Mouse (Mus musculus) C3H10T1/2 (cell line): ENCODE measurements around the gene Spp1. TPM values are rescaled to one million over a fixed set of nuclear protein-coding genes. Genes with fewer than 3 reads are reported as not detected.

Experiments used
- polyA plus RNA-seq, 2 experiments: library from polyadenylated mRNA; unstranded; fragments of >200 nt; fragmentation: generic; extraction: Trizol; gene quantifications; one replicate each; pipeline ENCODE4 v1.2.1; 2012; ENCODE audit warnings: missing spikeins in 2 of 2

The Spp1 gene
- polyA plus RNA-seq: 100 to 1,000 TPM in 1 of 2 experiments, 10 to 100 TPM in 1; 31.9 to 186 TPM

DNA sequence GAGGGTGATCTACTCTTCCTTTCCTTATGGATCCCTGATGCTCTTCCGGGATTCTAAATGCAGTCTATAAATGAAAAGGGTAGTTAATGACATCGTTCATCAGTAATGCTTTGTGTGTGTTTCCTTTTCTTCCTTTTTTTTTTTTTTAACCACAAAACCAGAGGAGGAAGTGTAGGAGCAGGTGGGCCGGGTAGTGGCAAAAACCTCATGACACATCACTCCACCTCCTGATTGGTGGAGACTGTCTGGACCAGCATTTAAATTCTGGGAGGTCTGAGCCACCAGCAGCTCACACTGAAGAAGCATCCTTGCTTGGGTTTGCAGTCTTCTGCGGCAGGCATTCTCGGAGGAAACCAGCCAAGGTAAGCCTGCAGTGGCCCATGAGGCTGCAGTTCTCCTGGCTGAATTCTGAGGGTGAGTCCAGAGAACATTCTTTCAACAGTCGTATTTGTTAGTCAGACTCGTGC is at the start of gene Spp1:
Gene Spp1 (plus strand): TSS at position 284 of the 467 bp plus-strand sequence.

GRCm38 (mm10) chr5:104458832-104459705 is 24.2 kb downstream of the Spp1 start, which contains the start of gene Pkd2:
Gene Pkd2 (plus strand): TSS chr5:104459450.

Other genes starting within 250 kb of the Spp1 start
- gene Dmp1, start 232.5 kb upstream of the Spp1 start, polyA plus RNA-seq: 1 to 10 TPM in 1 of 2 experiments, under 1 TPM in 1; 0.04 to 1.8 TPM
- not detected for gene Ibsp, start 135.9 kb upstream of the Spp1 start, polyA plus RNA-seq
- gene Mepe, start 109.8 kb upstream of the Spp1 start, polyA plus RNA-seq: not detected
- gene Pkd2, start 24.3 kb downstream of the Spp1 start, polyA plus RNA-seq: 10 to 100 TPM in 1 of 2 experiments, under 1 TPM in 1; 0.75 to 13.9 TPM
- gene BC005561, start 73.2 kb downstream of the Spp1 start, polyA plus RNA-seq: under 1 TPM; 0.09 to 0.76 TPM